Mouse (Mus musculus): ENCODE measurements at regions not wholly inside any gene's neighbourhood (a gene's known extent, or its start where the extent isn't known, plus 50 kb on each side); places are given as distances from the start of the nearest gene placed in this dataset.
"Not testable (repeated sequence)": the region's sequence is repeated elsewhere in the genome, so short reads cannot be mapped to it uniquely, and the experiment has no call there.

GRCm38 (mm10) chr5:63331186-63331585, 317.7 kb upstream of the Nwd2 start:
- CTCF ChIA-PET = no interaction called here

- CTCF ChIA-PET = no interaction called here
Observed at GRCm38 (mm10) chr5:63351108-63351507, 297.8 kb upstream of the Nwd2 start.

- CTCF ChIA-PET = no interaction called here
Observed at GRCm38 (mm10) chr5:63391956-63392355, 256.9 kb upstream of the Nwd2 start.

GRCm38 (mm10) chr5:63397963-63398362, 250.9 kb upstream of the Nwd2 start:
- CTCF ChIA-PET = no interaction called here

- CTCF ChIA-PET = no interaction called here
Observed at GRCm38 (mm10) chr5:63430167-63430566, 218.7 kb upstream of the Nwd2 start.

- CTCF ChIA-PET = no interaction called here
Observed at GRCm38 (mm10) chr5:63444407-63444806, 204.5 kb upstream of the Nwd2 start.

- CTCF ChIA-PET = no interaction called here
Observed at GRCm38 (mm10) chr5:63445171-63445570, 203.7 kb upstream of the Nwd2 start.

GRCm38 (mm10) chr5:63468526-63469268, 180.2 kb upstream of the Nwd2 start:
- CTCF ChIA-PET = no interaction called here

- CTCF ChIA-PET = no interaction called here
Observed at GRCm38 (mm10) chr5:63469701-63470100, 179.2 kb upstream of the Nwd2 start.

GRCm38 (mm10) chr5:63473163-63473562, 175.7 kb upstream of the Nwd2 start:
- CTCF ChIA-PET = no interaction called here

- CTCF ChIA-PET = no interaction called here
Observed at GRCm38 (mm10) chr5:63476240-63476973, 172.5 kb upstream of the Nwd2 start.

GRCm38 (mm10) chr5:63498952-63499351, 149.9 kb upstream of the Nwd2 start:
- CTCF ChIA-PET = no interaction called here

- CTCF ChIA-PET = interaction anchor here (0.7 kb wide), 1 partner anchor 86 kb away, joined by 10 read pairs; no protein-coding TSS in a partner anchor
Observed at GRCm38 (mm10) chr5:63503056-63503845, 145.7 kb upstream of the Nwd2 start.

- CTCF ChIA-PET = no interaction called here
Observed at GRCm38 (mm10) chr5:63534197-63534596, 114.7 kb upstream of the Nwd2 start.

- CTCF ChIA-PET = no interaction called here
Observed at GRCm38 (mm10) chr5:63540530-63540929, 108.4 kb upstream of the Nwd2 start.

GRCm38 (mm10) chr5:63545482-63545881, 103.4 kb upstream of the Nwd2 start:
- CTCF ChIA-PET = no interaction called here

- CTCF ChIA-PET = not testable (repeated sequence)
Observed at GRCm38 (mm10) chr5:63565891-63566290, 83.0 kb upstream of the Nwd2 start.

GRCm38 (mm10) chr5:63575401-63575800, 73.5 kb upstream of the Nwd2 start:
- CTCF ChIA-PET = interaction anchor here (0.7 kb wide), 1 partner anchor 10 kb away, joined by 4 read pairs; no protein-coding TSS in a partner anchor

GRCm38 (mm10) chr5:63579409-63579808, 69.5 kb upstream of the Nwd2 start:
- CTCF ChIA-PET = no interaction called here

GRCm38 (mm10) chr5:63587051-63587450, 61.9 kb upstream of the Nwd2 start:
- CTCF ChIA-PET = no interaction called here

- CTCF ChIA-PET = no interaction called here
Observed at GRCm38 (mm10) chr5:63587855-63588254, 61.0 kb upstream of the Nwd2 start.

All from spleen, embryonic (tissue).